Mouse (Mus musculus) thymus, postnatal 36 days (tissue): ENCODE measurements around the gene Micu1.
"Not testable (repeated sequence)": the region's sequence is repeated elsewhere in the genome, so short reads cannot be mapped to it uniquely, and the experiment has no call there.

Experiments
- DNase-seq, 2 experiments: peaks; one replicate each; pipeline ENCODE4 v3.0.0; 2022; ENCODE audit warnings: mixed read lengths in 2 of 2

Gene Micu1

GRCm38 (mm10) chr10:59860684-59861083, 158.4 kb downstream of the Micu1 start:
- no peak for DNase-seq

GRCm38 (mm10) chr10:59861201-59861600, 158.9 kb downstream of the Micu1 start:
- DNase-seq, result no peak

DNA sequence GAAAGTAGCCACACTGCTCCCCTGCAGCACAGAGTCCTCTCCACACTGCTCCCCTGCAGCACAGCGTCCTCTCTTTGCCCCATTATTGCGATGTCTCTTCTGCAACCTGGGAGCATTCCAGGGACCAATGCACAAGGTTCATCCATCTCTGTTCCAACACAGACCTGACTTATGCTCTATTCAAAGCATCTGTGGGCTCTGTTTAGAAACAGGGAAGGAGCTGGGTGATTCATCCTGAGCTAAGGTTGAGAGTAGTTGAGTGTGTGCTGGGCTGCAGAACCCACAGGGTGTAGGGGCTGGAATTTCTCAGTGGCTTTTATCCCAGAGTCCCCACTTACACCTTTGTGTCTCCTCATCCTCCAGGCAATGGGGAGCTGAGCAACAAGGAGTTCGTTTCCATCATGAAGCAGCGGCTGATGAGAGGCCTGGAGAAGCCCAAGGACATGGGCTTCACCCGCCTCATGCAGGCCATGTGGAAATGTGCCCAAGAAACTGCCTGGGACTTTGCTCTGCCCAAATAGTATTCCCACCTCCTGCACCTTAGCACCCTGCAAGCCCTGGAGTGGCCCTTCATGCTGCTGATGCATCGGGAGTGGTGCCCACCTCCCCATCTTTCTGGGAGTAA, 160.7 kb downstream of the Micu1 start:
- no peak for DNase-seq

- no peak for DNase-seq
These were observed 161.3 kb downstream of the Micu1 start for GRCm38 (mm10) chr10:59863620-59864019.

DNA sequence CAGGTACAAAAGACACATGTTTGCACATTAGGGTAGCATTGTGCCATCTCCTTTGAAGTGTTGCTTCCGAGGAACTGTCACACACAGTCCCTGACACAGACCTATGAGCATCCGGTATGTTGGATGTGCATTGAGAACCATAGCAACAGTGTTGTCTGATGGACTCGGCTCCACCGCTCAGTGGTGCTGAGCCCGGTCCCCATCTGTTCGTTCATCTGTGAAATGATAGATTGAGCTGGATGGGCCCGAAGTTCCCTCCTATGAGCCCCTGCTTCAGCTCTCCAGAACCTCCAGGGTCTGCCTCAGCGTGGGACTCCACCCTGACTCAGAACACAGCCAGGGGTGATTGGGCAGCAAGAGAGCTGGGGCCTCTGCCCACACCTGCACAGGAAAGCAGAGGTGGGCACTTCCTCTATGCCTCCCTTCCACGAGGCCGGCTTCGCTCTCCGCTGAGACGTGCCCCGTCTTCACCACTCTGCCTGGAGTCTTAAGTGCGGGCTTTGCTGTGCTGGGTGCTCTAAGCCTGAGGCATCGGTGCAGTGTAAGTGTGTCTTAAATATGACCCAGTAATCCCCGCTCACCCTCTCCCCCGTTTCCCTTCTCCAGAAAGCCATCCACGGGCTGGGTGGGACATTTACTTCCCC, 162.1 kb downstream of the Micu1 start:
- DNase-seq, result peak; percentile 28 to 51

DNA sequence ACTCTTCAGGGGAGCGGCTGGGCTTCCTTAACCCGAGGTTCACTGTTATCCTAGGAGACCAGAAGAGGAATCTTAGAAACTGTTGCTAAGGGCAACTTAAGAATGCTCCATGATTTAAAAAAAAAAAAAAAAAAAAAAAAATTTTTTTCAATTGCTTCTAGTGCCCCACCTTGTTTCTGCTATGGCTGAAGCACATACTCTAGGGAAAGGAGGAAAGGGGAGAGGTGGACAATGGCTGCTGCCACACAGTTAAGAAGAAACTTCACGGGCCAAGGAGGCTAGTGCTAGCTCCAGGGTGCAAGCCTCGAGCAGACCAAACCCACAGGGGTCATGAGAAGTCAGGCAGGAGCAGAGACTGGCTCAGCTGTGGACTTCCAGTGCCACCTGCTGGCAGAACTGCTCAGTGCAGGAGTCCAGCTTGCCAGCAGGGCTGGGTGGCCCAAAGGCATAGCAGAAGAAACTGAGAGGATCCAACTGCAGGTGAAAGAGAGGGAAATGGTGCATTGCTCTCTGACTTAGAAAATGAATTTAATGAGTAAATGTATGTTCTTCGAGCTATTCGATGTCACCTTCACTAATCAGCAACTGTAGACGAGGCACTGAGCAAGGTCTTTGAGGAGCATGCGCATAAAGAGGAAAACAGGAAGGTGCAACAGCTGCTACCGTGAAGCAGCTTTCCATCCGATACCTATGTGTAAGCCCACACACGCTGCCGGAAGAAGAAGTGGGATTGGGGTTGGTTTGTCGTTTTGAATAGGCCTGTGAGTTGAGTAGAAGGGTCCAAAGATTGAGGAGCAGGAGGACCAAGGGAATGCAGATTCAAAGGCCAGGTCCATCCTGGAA, 162.8 kb downstream of the Micu1 start:
- peak; percentile 88 to 90 for DNase-seq

DNA sequence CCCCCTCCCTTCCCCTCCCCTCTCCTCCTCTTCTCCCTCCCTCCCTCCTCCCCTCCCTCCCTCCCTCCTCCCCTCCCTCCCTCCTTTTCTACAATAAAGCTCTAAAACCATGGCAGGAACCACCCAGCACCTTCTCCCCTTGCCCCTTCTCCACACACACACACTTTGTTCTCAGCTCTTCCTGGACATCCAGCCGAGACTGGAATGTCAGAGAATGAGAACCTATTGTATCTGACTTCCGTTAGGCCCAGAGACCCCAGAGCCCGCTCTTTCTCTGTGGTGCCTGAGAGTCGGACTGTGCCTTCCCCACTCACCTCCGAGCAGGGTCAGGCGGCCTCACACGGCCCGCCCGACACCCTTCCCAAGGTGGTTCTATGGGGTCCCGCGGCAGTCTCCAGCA, 166.0 kb downstream of the Micu1 start:
- DNase-seq, result no peak

DNA sequence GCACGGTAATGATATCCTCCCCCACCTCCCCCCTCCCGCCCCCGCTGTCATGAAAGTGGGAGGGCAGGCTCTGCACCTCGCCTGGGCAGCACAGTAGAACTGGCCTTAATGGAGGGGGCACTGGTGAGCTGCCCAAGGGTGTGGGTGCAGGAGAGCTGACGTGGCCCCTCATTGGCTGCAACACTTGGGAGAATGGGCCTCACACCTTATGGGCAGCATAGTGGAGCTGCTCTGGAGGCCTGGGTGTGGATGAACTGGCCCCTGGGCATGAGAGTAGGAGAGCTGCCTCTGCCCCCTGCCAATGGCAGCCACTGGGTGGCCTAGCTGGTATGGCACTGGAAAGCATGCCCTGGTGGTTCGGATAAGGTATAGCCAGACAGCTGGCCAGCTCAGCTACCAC, 167.8 kb downstream of the Micu1 start:
- no peak for DNase-seq

DNA sequence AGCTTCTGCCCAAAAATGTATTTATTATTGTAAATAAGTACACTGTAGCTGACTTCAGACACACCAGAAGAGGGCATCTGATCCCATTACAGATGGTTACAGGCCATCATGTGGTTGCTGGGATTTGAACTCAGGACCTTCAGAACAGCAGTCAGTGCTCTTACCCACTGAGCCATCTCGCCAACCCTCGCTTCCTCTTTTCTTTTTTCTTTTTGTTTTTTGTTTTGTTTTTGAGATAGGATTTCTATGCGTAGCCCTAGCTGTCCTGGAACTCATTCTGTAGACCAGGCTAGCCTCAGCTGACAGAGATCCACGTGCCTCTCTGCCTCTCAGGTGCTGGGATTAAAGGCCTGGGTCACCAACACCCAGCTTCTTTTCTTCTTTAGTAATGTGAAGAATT, 170.4 kb downstream of the Micu1 start:
- not testable (repeated sequence) for DNase-seq

- no peak for DNase-seq
These were observed 170.9 kb downstream of the Micu1 start for GRCm38 (mm10) chr10:59873206-59873605.

GRCm38 (mm10) chr10:59873613-59874012, 171.3 kb downstream of the Micu1 start:
- no peak for DNase-seq

DNA sequence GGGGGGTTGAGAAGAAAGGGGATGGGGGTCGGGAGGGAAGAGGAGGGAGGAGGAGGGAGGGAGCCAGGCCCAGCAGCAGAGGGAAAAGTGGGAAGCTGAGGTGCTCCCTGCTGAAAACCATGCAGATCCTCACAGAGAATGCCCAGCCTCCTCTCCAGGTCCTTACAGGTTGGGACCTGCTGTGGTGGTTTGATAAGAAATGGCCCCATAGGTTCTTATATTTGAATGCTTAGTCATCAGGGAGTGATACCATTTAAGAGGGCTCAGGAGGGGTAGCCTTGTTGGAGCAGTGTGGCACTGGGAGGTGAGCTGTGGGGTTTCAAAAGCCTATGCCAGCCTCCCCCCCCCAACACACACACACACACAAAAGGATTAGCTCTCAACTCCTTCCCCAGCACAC, 173.1 kb downstream of the Micu1 start:
- DNase-seq, result no peak

GRCm38 (mm10) chr10:59876698-59877097, 174.4 kb downstream of the Micu1 start:
- not testable (repeated sequence) for DNase-seq

- DNase-seq, result no peak
These were observed 175.3 kb downstream of the Micu1 start for GRCm38 (mm10) chr10:59877421-59878117.

- no peak for DNase-seq
These were observed 176.5 kb downstream of the Micu1 start for GRCm38 (mm10) chr10:59878823-59879222.

DNA sequence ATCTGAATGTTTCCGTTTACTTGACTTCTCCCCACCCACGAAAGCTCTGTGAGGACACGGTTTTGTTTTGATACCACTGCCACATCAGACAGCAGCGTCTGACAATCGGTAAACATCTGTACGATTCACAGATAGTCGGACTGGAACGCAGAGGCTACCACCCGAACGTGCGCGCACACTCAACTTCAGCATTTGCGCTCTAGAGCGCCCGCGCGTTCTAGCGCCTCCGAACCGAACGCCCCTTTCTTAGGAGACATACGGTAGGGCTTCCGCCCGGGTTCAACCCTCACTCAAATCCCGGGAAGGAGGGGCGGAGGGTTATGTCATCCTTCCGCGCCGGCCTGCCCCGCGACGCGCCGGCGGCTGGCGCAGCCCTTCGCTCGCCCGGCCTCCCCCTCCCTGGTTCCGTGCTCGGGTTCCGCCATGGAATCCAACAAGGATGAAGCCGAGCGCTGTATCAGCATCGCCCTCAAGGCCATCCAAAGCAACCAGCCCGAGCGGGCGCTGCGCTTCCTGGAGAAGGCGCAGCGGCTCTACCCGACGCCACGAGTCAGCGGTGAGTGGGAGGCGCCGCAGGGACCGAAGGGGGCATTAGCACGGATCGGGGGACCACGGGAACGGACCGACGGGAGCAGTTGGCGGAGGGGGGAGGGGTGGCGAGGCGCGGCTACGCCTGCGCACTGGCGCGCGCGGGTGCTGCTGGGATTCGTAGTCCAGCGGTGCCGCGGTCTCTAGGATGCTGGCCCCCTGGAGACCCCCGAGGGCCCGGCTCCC, 177.2 kb downstream of the Micu1 start, which contains the start of gene Dnajb12:
Gene Dnajb12, plus strand, starts transcription at position 302 of the 774 bp plus-strand sequence.
- peak; percentile 92 to 94 for DNase-seq

GRCm38 (mm10) chr10:59880029-59880386, 177.7 kb downstream of the Micu1 start:
- no peak for DNase-seq

GRCm38 (mm10) chr10:59880837-59881236, 178.6 kb downstream of the Micu1 start:
- no peak for DNase-seq

GRCm38 (mm10) chr10:59884327-59885173, 182.3 kb downstream of the Micu1 start:
- DNase-seq, result no peak

DNA sequence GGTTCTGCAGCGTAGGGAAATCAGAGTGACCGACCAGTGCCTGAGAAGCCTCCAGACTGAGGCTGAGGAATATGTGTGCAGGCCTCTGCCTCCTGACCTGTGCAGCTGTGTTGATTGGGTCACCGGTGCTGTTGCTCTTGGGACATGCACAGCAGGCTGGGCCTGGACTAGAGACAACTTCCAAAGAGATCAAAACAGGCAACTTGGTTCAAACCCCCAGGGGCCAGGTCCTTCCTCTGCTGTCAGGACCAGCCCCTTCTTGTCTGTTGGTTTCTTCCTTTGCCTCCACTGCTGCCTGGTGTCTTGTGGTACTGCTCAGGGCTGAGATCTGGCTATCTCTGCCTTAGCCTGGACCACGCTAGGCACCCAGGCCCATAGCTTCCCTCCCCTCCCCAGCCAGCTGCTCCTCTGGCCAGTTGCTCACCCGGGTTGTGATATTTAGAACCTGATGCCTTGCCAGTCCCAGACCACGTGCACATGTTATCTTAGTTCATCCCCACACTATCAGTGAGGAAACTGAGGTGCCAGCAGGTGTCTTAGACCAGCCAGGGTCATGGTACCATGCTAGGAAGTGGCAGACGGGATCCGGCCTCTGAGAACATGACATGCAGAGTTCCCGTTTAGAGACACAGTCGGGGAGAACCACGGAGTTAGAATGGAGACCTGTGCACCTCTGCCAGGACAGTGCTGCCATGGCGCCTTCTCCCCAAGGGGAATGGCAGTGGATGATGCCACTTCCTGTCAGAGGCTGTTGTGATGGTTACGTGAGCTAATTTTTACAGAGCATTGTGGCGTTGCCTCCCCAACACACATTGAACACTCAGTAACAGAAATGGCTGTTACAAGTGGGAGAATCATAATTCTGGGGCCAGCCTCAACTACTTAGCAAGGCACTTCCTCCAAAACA, 183.2 kb downstream of the Micu1 start:
- DNase-seq, result no peak
